Mouse (Mus musculus) limb, embryonic 10.5 days (tissue): ENCODE measurements around the gene Ebf1. TPM values are rescaled to one million over a fixed set of nuclear protein-coding genes. Genes with fewer than 3 reads are reported as not detected.

Experiments
- DNase-seq: peaks from one replicate; pipeline ENCODE4 v3.0.0-alpha.2; 2017; ENCODE audit warnings: low spot score
- H3K27ac ChIP-seq: fragments of 300-500 bp; sonication (generic); 2 replicates; pipeline ENCODE4 v1.5.1; 2016; ENCODE audit warnings: mild to moderate bottlenecking
- H3K27me3 ChIP-seq: fragments of 300-500 bp; sonication (generic); 2 replicates; pipeline ENCODE4 v1.6.1; 2016; ENCODE audit warnings: low read depth, mild to moderate bottlenecking; ENCODE audit not compliant: poor library complexity, severe bottlenecking
- H3K36me3 ChIP-seq: fragments of 300-500 bp; sonication (generic); 2 replicates; pipeline ENCODE4 v1.6.1; 2016; ENCODE audit warnings: mild to moderate bottlenecking, moderate library complexity
- H3K4me1 ChIP-seq: fragments of 300-500 bp; sonication (generic); 2 replicates; pipeline ENCODE4 v1.6.1; 2016
- H3K4me3 ChIP-seq: fragments of 300-500 bp; sonication (generic); 2 replicates; pipeline ENCODE4 v1.5.1; 2016; ENCODE audit warnings: mild to moderate bottlenecking, moderate library complexity
- H3K9me3 ChIP-seq: fragments of 300-500 bp; sonication (generic); replicated peaks from 2 replicates; pipeline ENCODE4 v1.6.1; 2016; ENCODE audit warnings: mild to moderate bottlenecking
- WGBS: fragments of 180-500 bp; shearing (Covaris S2); methylation state at CpG from one replicate; pipeline ENCODE4 v1.1.7; 2016; 5-methylcytosine and 5-hydroxymethylcytosine counted together
- polyA plus RNA-seq: library from polyadenylated mRNA; unstranded; fragments of >200 nt; fragmentation: Nextera tagmentation; extraction: Ambion mirVana; gene quantifications from 2 replicates; pipeline ENCODE4 v1.2.1, GENCODE M21; 2016

Gene Ebf1
- polyA plus RNA-seq, 1 experiment from 2014 or later: 23.8 TPM

GRCm38 (mm10) chr11:44703951-44704350 lies 86.8 kb downstream of the Ebf1 start:
- 93% methylated on average over 5 of the region's 5 CpGs for WGBS
- no peak overlapping the region for H3K4me3 ChIP-seq
- no peaks in the 10 kb centered on the region for H3K27me3 ChIP-seq
- H3K4me1 ChIP-seq: peaks cover 49% of the 10 kb centered on the region
- peak; percentile 21 for DNase-seq
- H3K9me3 ChIP-seq: no peaks in the 10 kb centered on the region
- no peak overlapping the region for H3K27ac ChIP-seq
- no peaks in the 10 kb centered on the region for H3K36me3 ChIP-seq

DNA sequence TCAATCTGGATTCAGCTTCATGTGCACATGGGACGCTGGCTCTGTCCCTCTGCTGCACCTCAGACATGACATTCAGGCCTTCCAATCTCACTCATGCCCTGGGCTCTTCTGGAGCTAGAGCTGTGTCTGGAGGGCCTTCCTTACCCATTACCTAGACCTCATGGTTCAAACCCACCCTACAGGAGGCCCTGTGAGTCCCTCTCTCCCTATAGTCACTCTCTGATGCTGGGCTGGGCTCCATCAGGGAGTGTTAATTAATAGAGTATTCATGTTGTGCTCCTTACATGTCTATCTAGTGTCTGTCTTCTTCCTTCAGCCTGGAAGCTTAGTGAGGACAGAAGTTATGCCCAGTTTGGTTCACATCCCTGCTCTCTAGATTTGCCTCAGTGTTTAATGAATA lies 88.7 kb downstream of the Ebf1 start:
- H3K4me1 ChIP-seq: peaks cover 39% of the 10 kb centered on the region
- no peak overlapping the region for H3K4me3 ChIP-seq
- H3K36me3 ChIP-seq: no peaks in the 10 kb centered on the region
- whole genome bisulfite sequencing: 97% methylated on average over 1 of the region's 1 CpGs
- no peaks in the 10 kb centered on the region for H3K9me3 ChIP-seq
- no peak overlapping the region for H3K27ac ChIP-seq
- no peaks in the 10 kb centered on the region for H3K27me3 ChIP-seq
- no peak for DNase-seq

DNA sequence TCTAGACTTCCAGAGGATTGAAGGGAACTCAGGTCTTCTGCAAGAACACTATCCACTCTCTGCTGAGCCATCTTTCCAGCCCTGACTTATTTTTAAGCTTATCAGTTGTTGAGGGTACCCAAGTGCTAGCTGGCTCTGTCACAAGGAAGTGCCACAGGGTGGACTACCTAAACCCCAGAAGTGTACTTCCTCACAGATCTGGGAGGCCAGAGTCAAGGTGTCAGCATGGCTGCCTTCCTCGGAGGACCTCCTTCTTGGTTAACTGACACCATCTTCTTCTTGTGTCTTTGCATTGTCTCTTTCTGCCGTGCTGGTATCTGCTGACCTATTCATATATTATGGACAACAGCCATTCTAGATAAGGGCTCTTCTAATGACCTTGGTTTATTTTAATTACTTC lies 89.3 kb downstream of the Ebf1 start:
- no peak for DNase-seq
- H3K4me3 ChIP-seq: no peak overlapping the region
- H3K9me3 ChIP-seq: no peaks in the 10 kb centered on the region
- WGBS: 76% methylated on average over 2 of the region's 2 CpGs
- H3K27ac ChIP-seq: peak overlapping the region; percentile 82; the same call in 1 of the 2 replicates
- H3K4me1 ChIP-seq: peaks cover 35% of the 10 kb centered on the region
- H3K36me3 ChIP-seq: no peaks in the 10 kb centered on the region
- H3K27me3 ChIP-seq: no peaks in the 10 kb centered on the region

DNA sequence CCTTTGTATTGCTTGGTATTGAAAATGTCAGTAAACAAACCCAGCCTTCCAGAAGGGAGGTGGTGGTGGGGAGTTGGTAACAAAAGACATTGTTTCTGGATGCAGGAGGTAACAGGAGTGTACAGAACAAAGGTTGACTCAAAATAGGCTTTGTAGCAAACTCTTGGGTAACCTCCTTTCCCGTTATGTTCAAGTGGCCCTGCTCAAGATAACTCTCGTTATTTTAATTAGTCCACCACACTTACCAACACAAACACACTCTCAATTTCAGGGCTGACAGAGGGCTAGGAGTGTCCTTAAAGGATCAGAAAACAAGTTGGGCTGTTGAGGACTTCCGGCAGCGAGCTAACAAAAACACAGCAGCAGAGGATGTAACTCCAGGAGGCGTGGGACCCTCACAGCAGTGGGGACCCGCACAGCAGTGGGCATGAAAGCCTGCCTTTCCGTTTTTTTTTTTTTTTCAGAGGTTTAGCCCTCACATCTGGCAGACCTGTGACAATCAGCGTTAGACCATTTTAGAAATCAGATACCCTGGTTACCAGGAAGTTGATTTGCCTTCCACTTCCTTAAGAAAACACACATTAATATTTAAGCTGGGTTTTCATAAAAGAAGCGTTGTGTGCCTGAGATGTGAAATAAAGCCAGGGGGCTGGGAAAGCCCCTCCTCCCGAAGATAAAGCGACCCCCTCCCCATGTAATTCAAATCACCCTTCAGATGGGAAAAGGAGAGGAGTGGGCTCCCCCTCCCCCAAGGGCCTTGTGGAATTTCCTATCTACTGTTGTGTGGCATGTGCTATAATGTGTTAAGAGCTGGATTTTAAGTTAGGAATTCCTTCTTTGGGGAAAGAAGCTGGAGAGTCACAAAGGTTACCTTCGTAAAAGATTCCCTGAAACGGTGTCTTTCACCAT lies 90.5 kb downstream of the Ebf1 start:
- peak overlapping the region; percentile 18 for H3K4me3 ChIP-seq
- H3K36me3 ChIP-seq: no peaks in the 10 kb centered on the region
- H3K27ac ChIP-seq: peak overlapping the region; percentile 82
- H3K27me3 ChIP-seq: no peaks in the 10 kb centered on the region
- 15% methylated on average over 13 of the region's 13 CpGs for WGBS
- H3K9me3 ChIP-seq: no peaks in the 10 kb centered on the region
- H3K4me1 ChIP-seq: peaks cover 27% of the 10 kb centered on the region
- peak; percentile 53 for DNase-seq

DNA sequence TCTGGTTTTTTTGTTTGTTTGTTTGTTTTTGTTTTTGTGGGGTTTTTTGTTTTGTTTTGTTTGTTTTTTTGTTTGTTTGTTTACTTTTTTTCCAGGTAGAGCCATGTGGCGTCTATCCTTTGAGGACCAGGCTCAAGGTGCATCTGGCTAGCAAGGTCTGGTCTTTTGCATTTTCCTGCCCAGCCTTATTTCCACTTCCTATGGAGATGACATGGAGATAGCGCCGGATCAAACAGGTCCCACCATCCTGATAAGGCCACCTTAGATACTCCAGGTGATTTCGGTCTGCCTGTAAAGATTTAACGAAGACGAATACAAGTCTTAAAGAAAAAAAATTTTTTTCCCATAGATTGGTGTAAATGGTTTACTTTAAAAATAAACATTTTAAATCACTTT lies 91.2 kb downstream of the Ebf1 start:
- WGBS: 77% methylated on average over 6 of the region's 6 CpGs
- Histone ChIP-seq H3K4me1 (peaks cover 27% of the 10 kb centered on the region), H3K36me3 (no peaks in the 10 kb centered on the region), H3K9me3 (no peaks in the 10 kb centered on the region), H3K27ac (peak overlapping the region; percentile 82; the same call in 1 of the 2 replicates), H3K27me3 (no peaks in the 10 kb centered on the region), H3K4me3 (no peak overlapping the region)
- DNase-seq: no peak

- Histone ChIP-seq H3K36me3 (no peaks in the 10 kb centered on the region), H3K4me1 (peaks cover 27% of the 10 kb centered on the region)
- no peak for DNase-seq
Measured at GRCm38 (mm10) chr11:44709073-44709618, 92.0 kb downstream of the Ebf1 start.

GRCm38 (mm10) chr11:44709869-44710460 lies 92.8 kb downstream of the Ebf1 start:
- DNase-seq: no peak
- Histone ChIP-seq H3K9me3 (no peaks in the 10 kb centered on the region), H3K27me3 (no peaks in the 10 kb centered on the region), H3K36me3 (no peaks in the 10 kb centered on the region), H3K4me1 (peaks cover 31% of the 10 kb centered on the region), H3K27ac (no peak overlapping the region; the same call in 1 of the 2 replicates), H3K4me3 (no peak overlapping the region)
- 82% methylated on average over 6 of the region's 6 CpGs for WGBS

More at GRCm38 (mm10) chr11:44709073-44709618, 92.0 kb downstream of the Ebf1 start:
- no peaks in the 10 kb centered on the region for H3K9me3 ChIP-seq
- no peak overlapping the region for H3K4me3 ChIP-seq
- no peak overlapping the region for H3K27ac ChIP-seq
- no peaks in the 10 kb centered on the region for H3K27me3 ChIP-seq

GRCm38 (mm10) chr11:44710861-44711260 lies 93.7 kb downstream of the Ebf1 start:
- peaks cover 35% of the 10 kb centered on the region for H3K4me1 ChIP-seq
- H3K27me3 ChIP-seq: no peaks in the 10 kb centered on the region
- H3K4me3 ChIP-seq: no peak overlapping the region
- H3K9me3 ChIP-seq: no peaks in the 10 kb centered on the region
- DNase-seq: no peak
- H3K27ac ChIP-seq: no peak overlapping the region
- no peaks in the 10 kb centered on the region for H3K36me3 ChIP-seq

GRCm38 (mm10) chr11:44714188-44714587 lies 97.1 kb downstream of the Ebf1 start:
- WGBS: 92% methylated on average over 5 of the region's 5 CpGs
- H3K4me3 ChIP-seq: no peak overlapping the region
- peaks cover 21% of the 10 kb centered on the region; the same call in 1 of the 2 replicates for H3K4me1 ChIP-seq
- DNase-seq: no peak
- H3K27me3 ChIP-seq: no peaks in the 10 kb centered on the region
- H3K36me3 ChIP-seq: no peaks in the 10 kb centered on the region
- no peaks in the 10 kb centered on the region for H3K9me3 ChIP-seq
- no peak overlapping the region for H3K27ac ChIP-seq

DNA sequence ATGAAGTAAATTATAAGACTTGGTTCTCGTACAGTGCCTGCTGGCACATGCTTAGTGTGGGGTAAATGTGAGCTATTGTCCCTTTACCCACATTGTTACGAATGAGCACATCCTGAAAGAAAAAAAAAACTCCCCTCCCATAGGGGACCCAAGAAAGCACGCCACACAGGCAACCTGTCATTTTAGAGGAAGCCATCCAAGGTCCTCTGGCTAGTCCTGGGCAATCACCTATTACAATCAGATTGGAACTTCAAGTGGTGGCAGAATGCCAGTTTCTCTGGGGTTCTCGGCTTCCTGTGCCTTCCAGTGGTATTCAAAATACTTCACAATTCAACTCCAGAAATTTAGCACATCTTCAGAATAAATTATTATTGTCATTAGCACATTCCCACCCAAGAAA lies 98.7 kb downstream of the Ebf1 start:
- Histone ChIP-seq H3K27ac (no peak overlapping the region), H3K36me3 (no peaks in the 10 kb centered on the region), H3K4me3 (no peak overlapping the region), H3K27me3 (no peaks in the 10 kb centered on the region), H3K4me1 (peaks cover 14% of the 10 kb centered on the region; the same call in 1 of the 2 replicates), H3K9me3 (no peaks in the 10 kb centered on the region)
- WGBS: 81% methylated on average over 4 of the region's 4 CpGs
- no peak for DNase-seq

DNA sequence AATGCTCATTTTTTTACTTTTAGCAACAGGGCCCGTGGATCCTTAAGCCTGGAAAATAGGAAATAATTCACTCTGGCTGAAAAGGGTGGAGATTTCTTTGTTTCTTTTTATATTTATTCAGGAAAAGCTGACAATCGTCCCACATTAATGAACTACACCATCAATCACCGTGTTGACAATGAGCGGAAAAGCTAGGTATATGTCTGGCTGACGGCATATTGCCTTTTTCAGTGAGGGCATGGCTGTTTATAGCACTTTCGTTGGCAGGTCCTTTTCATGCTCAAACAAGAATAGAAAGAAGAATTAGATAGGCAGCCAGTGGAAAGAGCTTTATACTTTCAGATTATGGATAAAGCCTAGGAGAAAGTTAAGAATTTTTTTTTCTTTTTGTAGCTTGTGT lies 99.8 kb downstream of the Ebf1 start:
- 70% methylated on average over 6 of the region's 6 CpGs for WGBS
- H3K4me3 ChIP-seq: no peak overlapping the region
- H3K36me3 ChIP-seq: no peaks in the 10 kb centered on the region
- H3K27ac ChIP-seq: no peak overlapping the region
- H3K27me3 ChIP-seq: no peaks in the 10 kb centered on the region
- peaks cover 14% of the 10 kb centered on the region; the same call in 1 of the 2 replicates for H3K4me1 ChIP-seq
- no peak for DNase-seq
- no peaks in the 10 kb centered on the region for H3K9me3 ChIP-seq

- H3K27me3 ChIP-seq: no peaks in the 10 kb centered on the region
- no peaks in the 10 kb centered on the region for H3K36me3 ChIP-seq
- WGBS: 63% methylated on average over 7 of the region's 7 CpGs
- DNase-seq: peak; percentile 19
- no peak overlapping the region for H3K27ac ChIP-seq
- H3K4me1 ChIP-seq: peaks cover 14% of the 10 kb centered on the region; the same call in 1 of the 2 replicates
- no peak overlapping the region for H3K4me3 ChIP-seq
- H3K9me3 ChIP-seq: no peaks in the 10 kb centered on the region
Measured at GRCm38 (mm10) chr11:44717636-44718035, 100.5 kb downstream of the Ebf1 start.

- Histone ChIP-seq H3K4me3 (no peak overlapping the region), H3K9me3 (no peaks in the 10 kb centered on the region), H3K4me1 (peaks cover 14% of the 10 kb centered on the region), H3K27ac (no peak overlapping the region), H3K36me3 (no peaks in the 10 kb centered on the region), H3K27me3 (no peaks in the 10 kb centered on the region)
- WGBS: 89% methylated on average over 4 of the region's 4 CpGs
- no peak for DNase-seq
Measured at GRCm38 (mm10) chr11:44721976-44722375, 104.9 kb downstream of the Ebf1 start.
